Mouse (Mus musculus) frontal cortex, adult (tissue): Measurements from ENCODE around the gene Zfp948.
"Not testable (repeated sequence)": the region's sequence is repeated elsewhere in the genome, so short reads cannot be mapped to it uniquely, and the experiment has no call there.

Experiments
- ATAC-seq: cut with Nextera tagmentation; 2 replicates; pipeline ENCODE4 v1.9.2; 2017; ENCODE audit warnings: mild to moderate bottlenecking, moderate library complexity, mixed read lengths; ENCODE audit not compliant: low TSS enrichment

The Zfp948 gene

DNA sequence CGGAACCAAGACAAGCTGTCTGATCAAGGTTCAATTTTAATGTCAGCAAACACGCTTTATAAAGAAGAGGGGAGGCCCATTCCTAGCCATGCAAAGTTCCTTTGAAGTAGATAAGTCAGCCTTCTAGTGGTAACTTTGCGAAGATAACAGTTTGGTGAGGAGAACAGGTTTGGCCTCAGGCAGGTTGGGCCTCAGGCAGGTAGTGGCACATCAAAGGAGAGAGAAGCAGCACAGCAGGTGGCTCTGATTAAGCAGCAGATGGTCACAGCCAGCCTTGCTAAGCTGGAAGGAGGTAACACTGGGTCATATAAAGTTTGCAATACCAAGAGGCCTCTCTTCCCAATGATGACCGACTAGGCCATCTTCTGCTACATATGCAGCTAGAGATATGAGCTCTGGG, 69.0 kb downstream of the Zfp948 start:
- ATAC-seq, result not testable (repeated sequence)
